Mouse (Mus musculus): ENCODE results near the gene Hsbp1. TPM values are rescaled to one million over a fixed set of nuclear protein-coding genes. Genes with fewer than 3 reads are reported as not detected.
"Not testable (repeated sequence)": the region's sequence is repeated elsewhere in the genome, so short reads cannot be mapped to it uniquely, and the experiment has no call there.

Gene Hsbp1
- polyA plus RNA-seq, 1 experiment: 140 TPM

DNA sequence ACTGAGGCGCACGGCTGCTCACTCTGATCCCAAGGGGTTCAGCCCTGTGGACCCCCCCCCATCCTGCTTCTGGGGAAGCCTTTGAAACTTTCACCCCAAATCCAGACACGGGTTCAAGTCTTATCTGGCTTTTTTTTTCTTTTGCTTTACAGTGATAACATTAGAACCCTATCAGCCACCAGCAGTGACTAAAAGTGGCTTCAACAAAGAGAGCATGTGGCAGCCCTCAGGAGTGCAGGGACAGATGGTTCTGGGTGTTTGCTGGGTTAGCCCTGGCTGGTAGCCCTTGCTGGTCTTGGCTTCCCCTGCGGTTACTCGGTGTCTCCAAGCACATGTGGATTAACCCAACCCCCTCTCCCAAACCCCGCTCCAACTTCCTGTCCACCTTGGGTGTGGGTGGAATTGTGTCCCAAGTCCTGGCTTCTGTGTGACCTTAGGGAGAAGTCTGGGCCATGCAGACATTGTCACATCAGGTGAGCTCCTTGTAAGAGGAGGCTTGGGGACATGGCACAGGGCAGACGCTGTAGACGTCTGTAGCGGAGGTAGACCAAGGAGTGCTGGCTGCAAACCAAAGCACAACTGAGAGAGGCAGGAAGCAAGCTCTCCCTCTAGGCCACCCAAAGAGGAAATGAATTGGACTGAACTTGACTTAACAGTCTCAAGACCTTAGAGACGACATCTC lies 8.8 kb downstream of the Hsbp1 start:
- Histone ChIP-seq H3K27me3 (ENCODE audit: control insufficient read depth, insufficient read depth, low read length, poor library complexity, severe bottlenecking) (no peaks in the 10 kb centered on the region), H3K4me1 (ENCODE audit: control insufficient read depth, insufficient read depth, low read length) (no peaks in the 10 kb centered on the region), H3K4me3 (ENCODE audit: low read depth, low read length) (no peak overlapping the region), H3K36me3 (ENCODE audit: control insufficient read depth, insufficient read depth, low read length, poor library complexity, severe bottlenecking) (peaks cover 12% of the 10 kb centered on the region), H3K9me3 (replicated peaks; ENCODE audit: control insufficient read depth, insufficient read depth, low read length, poor library complexity, severe bottlenecking) (no peaks in the 10 kb centered on the region), H3K27ac (ENCODE audit: insufficient read depth, low read length) (no peak overlapping the region), H3K9ac (ENCODE audit: low read depth, poor library complexity, severe bottlenecking) (no peak overlapping the region)
- TF ChIP-seq EP300 (IDR thresholded peaks at IDR 0.05; ENCODE audit: insufficient read depth, low read depth, low read length) (no peak), POLR2A (IDR thresholded peaks at IDR 0.05; ENCODE audit: insufficient read depth, low read length) (no peak), CTCF (IDR thresholded peaks at IDR 0.05; ENCODE audit: low read depth, low read length) (no peak)

DNA sequence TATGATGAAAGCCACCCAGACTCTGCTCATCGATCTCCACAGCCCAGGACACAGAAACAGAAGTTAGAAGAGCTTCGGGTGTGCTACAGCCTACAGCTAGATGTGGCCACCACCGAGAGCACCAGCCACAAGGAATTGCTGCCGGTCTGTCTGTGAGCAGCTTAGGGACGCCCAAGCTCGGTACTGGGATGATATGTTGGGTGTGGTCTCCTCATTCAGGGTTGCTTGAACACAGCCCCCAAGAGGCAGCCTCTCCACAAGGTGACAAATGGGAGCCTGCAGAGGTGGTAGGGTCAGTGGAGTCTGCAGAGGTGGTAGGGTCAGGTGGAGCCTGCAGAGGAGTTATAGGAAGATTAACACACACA lies 9.4 kb downstream of the Hsbp1 start:
- Histone ChIP-seq H3K4me1 (ENCODE audit: control insufficient read depth, insufficient read depth, low read length) (no peaks in the 10 kb centered on the region), H3K36me3 (ENCODE audit: control insufficient read depth, insufficient read depth, low read length, poor library complexity, severe bottlenecking) (peaks cover 8% of the 10 kb centered on the region), H3K27ac (ENCODE audit: insufficient read depth, low read length) (no peak overlapping the region), H3K27me3 (ENCODE audit: control insufficient read depth, insufficient read depth, low read length, poor library complexity, severe bottlenecking) (no peaks in the 10 kb centered on the region), H3K4me3 (ENCODE audit: low read depth, low read length) (no peak overlapping the region), H3K9ac (ENCODE audit: low read depth, poor library complexity, severe bottlenecking) (no peak overlapping the region), H3K9me3 (replicated peaks; ENCODE audit: control insufficient read depth, insufficient read depth, low read length, poor library complexity, severe bottlenecking) (no peaks in the 10 kb centered on the region)
- TF ChIP-seq EP300 (IDR thresholded peaks at IDR 0.05; ENCODE audit: insufficient read depth, low read depth, low read length) (no peak), CTCF (IDR thresholded peaks at IDR 0.05; ENCODE audit: low read depth, low read length) (no peak), POLR2A (IDR thresholded peaks at IDR 0.05; ENCODE audit: insufficient read depth, low read length) (no peak)

DNA sequence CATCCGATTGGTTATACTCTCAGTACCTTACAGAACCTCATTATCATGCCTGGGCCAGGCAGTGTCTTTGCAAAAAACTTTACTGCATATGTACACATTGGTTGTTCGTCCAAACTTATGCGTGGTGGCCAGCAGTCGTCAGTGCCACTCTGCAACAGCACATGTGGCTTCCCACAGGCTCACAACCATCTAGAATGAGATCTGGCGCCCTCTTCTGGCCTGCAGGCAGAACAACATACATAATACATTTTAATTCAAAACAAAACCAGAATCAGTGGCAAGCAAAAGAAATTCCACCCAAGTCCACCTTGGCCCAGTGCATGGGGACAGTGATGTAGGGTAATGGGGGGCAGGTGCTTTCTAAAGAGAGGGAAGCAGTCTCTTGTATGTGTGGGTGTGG lies 12.3 kb downstream of the Hsbp1 start:
- TF ChIP-seq CTCF (IDR thresholded peaks at IDR 0.05; ENCODE audit: low read depth, low read length): peak; percentile 52
- not testable (repeated sequence) for H3K9ac ChIP-seq (ENCODE audit: low read depth, poor library complexity, severe bottlenecking); H3K4me1 ChIP-seq (ENCODE audit: control insufficient read depth, insufficient read depth, low read length); H3K27me3 ChIP-seq (ENCODE audit: control insufficient read depth, insufficient read depth, low read length, poor library complexity, severe bottlenecking); H3K9me3 ChIP-seq (replicated peaks; ENCODE audit: control insufficient read depth, insufficient read depth, low read length, poor library complexity, severe bottlenecking); H3K36me3 ChIP-seq (ENCODE audit: control insufficient read depth, insufficient read depth, low read length, poor library complexity, severe bottlenecking); H3K4me3 ChIP-seq (ENCODE audit: low read depth, low read length); H3K27ac ChIP-seq (ENCODE audit: insufficient read depth, low read length)

DNA sequence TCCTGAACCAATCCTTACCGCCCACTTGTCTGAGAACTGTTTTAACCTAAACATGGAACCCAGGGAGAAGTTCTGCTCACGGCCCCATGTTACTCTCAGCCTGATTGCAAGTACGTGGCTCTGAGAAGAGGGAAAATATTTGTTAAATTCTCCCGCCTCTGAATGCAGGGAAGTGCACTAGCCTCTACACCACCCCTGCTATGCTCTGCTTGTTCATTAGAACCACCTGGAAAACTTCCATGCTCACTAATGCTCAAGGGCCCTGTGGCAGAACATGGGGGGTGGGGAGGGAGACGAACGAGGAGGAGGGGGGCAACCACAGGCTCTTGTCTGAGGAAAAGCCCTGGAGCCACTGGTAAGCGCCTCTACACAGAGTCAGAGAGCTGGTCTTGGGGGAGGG lies 13.9 kb downstream of the Hsbp1 start:
- Histone ChIP-seq H3K9ac (ENCODE audit: low read depth, poor library complexity, severe bottlenecking) (no peak overlapping the region), H3K27ac (ENCODE audit: insufficient read depth, low read length) (no peak overlapping the region), H3K27me3 (ENCODE audit: control insufficient read depth, insufficient read depth, low read length, poor library complexity, severe bottlenecking) (no peaks in the 10 kb centered on the region), H3K36me3 (ENCODE audit: control insufficient read depth, insufficient read depth, low read length, poor library complexity, severe bottlenecking) (no peaks in the 10 kb centered on the region), H3K9me3 (replicated peaks; ENCODE audit: control insufficient read depth, insufficient read depth, low read length, poor library complexity, severe bottlenecking) (no peaks in the 10 kb centered on the region), H3K4me1 (ENCODE audit: control insufficient read depth, insufficient read depth, low read length) (no peaks in the 10 kb centered on the region), H3K4me3 (ENCODE audit: low read depth, low read length) (no peak overlapping the region)
- TF ChIP-seq EP300 (IDR thresholded peaks at IDR 0.05; ENCODE audit: insufficient read depth, low read depth, low read length): no peak
- TF ChIP-seq POLR2A (IDR thresholded peaks at IDR 0.05; ENCODE audit: insufficient read depth, low read length): no peak
- TF ChIP-seq CTCF (IDR thresholded peaks at IDR 0.05; ENCODE audit: low read depth, low read length): no peak

DNA sequence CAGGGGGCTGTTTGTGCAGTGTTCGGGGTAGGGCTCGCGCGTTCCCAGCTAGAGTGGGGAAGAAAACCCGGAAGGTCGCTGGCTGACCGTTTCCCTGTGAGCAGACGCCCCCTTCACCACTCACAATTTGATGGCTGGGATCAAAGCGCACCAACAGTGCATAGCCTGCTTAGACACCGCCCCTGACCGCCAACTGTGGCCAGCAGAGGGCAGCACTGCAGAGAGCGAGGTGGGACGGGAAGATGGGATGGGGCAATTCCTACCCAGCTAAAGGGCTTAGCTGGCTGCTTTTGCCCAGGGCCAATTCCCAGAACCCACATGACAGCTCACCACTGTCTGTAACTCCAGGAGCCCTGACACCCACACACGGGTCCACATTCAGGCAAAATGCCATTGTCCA lies 14.5 kb downstream of the Hsbp1 start:
- H3K9ac ChIP-seq (ENCODE audit: low read depth, poor library complexity, severe bottlenecking): no peak overlapping the region
- no peaks in the 10 kb centered on the region for H3K4me1 ChIP-seq (ENCODE audit: control insufficient read depth, insufficient read depth, low read length)
- no peak overlapping the region for H3K27ac ChIP-seq (ENCODE audit: insufficient read depth, low read length)
- H3K4me3 ChIP-seq (ENCODE audit: low read depth, low read length): no peak overlapping the region
- no peaks in the 10 kb centered on the region for H3K9me3 ChIP-seq (replicated peaks; ENCODE audit: control insufficient read depth, insufficient read depth, low read length, poor library complexity, severe bottlenecking)
- no peak for TF ChIP-seq POLR2A (IDR thresholded peaks at IDR 0.05; ENCODE audit: insufficient read depth, low read length)
- peak; percentile 99 for TF ChIP-seq CTCF (IDR thresholded peaks at IDR 0.05; ENCODE audit: low read depth, low read length)
- peak; percentile 64; the same call in 1 of the 2 replicates for TF ChIP-seq EP300 (IDR thresholded peaks at IDR 0.05; ENCODE audit: insufficient read depth, low read depth, low read length)
- H3K36me3 ChIP-seq (ENCODE audit: control insufficient read depth, insufficient read depth, low read length, poor library complexity, severe bottlenecking): no peaks in the 10 kb centered on the region
- H3K27me3 ChIP-seq (ENCODE audit: control insufficient read depth, insufficient read depth, low read length, poor library complexity, severe bottlenecking): no peaks in the 10 kb centered on the region

DNA sequence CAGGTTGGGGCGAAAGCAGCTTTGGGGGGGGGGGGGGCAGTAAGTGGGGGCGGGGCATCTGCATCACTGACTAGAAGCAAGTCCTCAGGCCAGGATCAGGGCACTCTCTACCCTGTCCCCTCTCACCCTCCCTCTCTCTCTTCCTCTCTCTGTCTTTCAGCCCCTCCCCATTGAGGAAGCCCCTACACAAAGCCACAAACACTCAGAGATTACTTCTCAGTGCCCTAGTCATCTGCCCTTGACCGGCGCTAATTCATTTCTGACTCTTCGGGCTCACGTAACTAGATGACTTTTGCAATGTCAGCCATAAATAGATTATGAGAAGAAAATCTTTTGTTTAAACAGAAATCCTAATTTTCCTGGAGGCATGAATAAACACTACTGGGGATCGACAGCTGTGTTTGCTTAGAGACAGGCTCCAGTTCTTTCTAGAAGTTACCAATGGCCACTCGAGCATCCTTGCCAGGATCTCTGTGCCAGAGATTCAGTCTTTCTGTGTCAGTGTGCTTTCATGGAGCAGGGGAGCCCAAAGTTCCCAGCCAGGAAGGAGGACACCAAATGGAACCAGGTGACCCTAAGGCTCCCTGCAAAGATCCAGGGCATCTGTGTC lies 16.5 kb downstream of the Hsbp1 start:
- H3K4me3 ChIP-seq (ENCODE audit: low read depth, low read length): no peak overlapping the region
- no peaks in the 10 kb centered on the region for H3K4me1 ChIP-seq (ENCODE audit: control insufficient read depth, insufficient read depth, low read length)
- TF ChIP-seq CTCF (IDR thresholded peaks at IDR 0.05; ENCODE audit: low read depth, low read length) (no peak), EP300 (IDR thresholded peaks at IDR 0.05; ENCODE audit: insufficient read depth, low read depth, low read length) (no peak), POLR2A (IDR thresholded peaks at IDR 0.05; ENCODE audit: insufficient read depth, low read length) (no peak)
- H3K27ac ChIP-seq (ENCODE audit: insufficient read depth, low read length): no peak overlapping the region
- no peak overlapping the region for H3K9ac ChIP-seq (ENCODE audit: low read depth, poor library complexity, severe bottlenecking)
- H3K27me3 ChIP-seq (ENCODE audit: control insufficient read depth, insufficient read depth, low read length, poor library complexity, severe bottlenecking): no peaks in the 10 kb centered on the region
- no peaks in the 10 kb centered on the region for H3K9me3 ChIP-seq (replicated peaks; ENCODE audit: control insufficient read depth, insufficient read depth, low read length, poor library complexity, severe bottlenecking)
- no peaks in the 10 kb centered on the region for H3K36me3 ChIP-seq (ENCODE audit: control insufficient read depth, insufficient read depth, low read length, poor library complexity, severe bottlenecking)

DNA sequence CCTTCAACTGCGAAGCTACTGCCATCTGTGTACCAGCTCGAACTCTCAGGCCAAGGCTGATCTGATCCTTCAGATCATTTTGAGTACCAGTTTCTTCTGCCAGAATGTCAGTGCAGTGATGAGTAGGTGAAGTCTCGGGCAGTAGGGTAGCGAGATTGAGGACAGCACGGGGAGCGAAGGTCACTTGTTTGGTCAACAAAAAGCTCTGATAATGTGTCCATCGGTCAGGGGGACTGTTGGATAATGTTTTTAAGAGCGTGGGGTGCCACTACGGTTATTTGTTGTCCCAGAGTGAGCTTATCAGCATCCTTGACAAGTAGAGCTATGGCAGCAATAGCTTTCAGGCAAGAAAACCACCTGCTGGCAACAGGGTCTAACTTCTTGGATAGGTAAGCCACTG lies 30.4 kb downstream of the Hsbp1 start:
- not testable (repeated sequence) for H3K4me3 ChIP-seq (ENCODE audit: low read depth, low read length); H3K9me3 ChIP-seq (replicated peaks; ENCODE audit: control insufficient read depth, insufficient read depth, low read length, poor library complexity, severe bottlenecking); H3K4me1 ChIP-seq (ENCODE audit: control insufficient read depth, insufficient read depth, low read length); H3K27me3 ChIP-seq (ENCODE audit: control insufficient read depth, insufficient read depth, low read length, poor library complexity, severe bottlenecking); H3K27ac ChIP-seq (ENCODE audit: insufficient read depth, low read length); H3K36me3 ChIP-seq (ENCODE audit: control insufficient read depth, insufficient read depth, low read length, poor library complexity, severe bottlenecking); H3K9ac ChIP-seq (ENCODE audit: low read depth, poor library complexity, severe bottlenecking)
